Mouse (Mus musculus): ENCODE data around the gene Sesn1.

GRCm38 (mm10) chr10:41821171-41821570, 11.4 kb downstream of the Sesn1 start:
- TF ChIP-seq TCF12 (IDR thresholded peaks at IDR 0.05; ENCODE audit: insufficient read depth, poor library complexity, severe bottlenecking) = no peak
- TF ChIP-seq MAX (IDR thresholded peaks at IDR 0.05; ENCODE audit: low read depth) = no peak
- TF ChIP-seq CEBPB (IDR thresholded peaks at IDR 0.05; ENCODE audit: insufficient read depth, poor library complexity, severe bottlenecking) = no peak
- TF ChIP-seq POLR2A (IDR thresholded peaks at IDR 0.05; ENCODE audit: insufficient read length, low read depth) = no peak
- no peak for TF ChIP-seq MYOD1 (IDR thresholded peaks at IDR 0.05; ENCODE audit: control insufficient read depth in 1 of 3, insufficient read length in 2 of 3, low read depth in 2 of 3)
- no peak for TF ChIP-seq TCF3 (IDR thresholded peaks at IDR 0.05; ENCODE audit: insufficient read length, low read depth)
- no peak for TF ChIP-seq MYOG (IDR thresholded peaks at IDR 0.05; ENCODE audit: control insufficient read depth in 1 of 3, insufficient read depth in 1 of 3, insufficient read length in 2 of 3, low read depth in 2 of 3)
- TF ChIP-seq E2F4 (IDR thresholded peaks at IDR 0.05; ENCODE audit: insufficient read depth) = no peak
- TF ChIP-seq POLR2AphosphoS2 (IDR thresholded peaks at IDR 0.05; ENCODE audit: insufficient read length, low read depth) = no peak
- TF ChIP-seq USF1 (IDR thresholded peaks at IDR 0.05; ENCODE audit: low read depth) = no peak
- TF ChIP-seq SRF (IDR thresholded peaks at IDR 0.05; ENCODE audit: control insufficient read depth, insufficient read length, low read depth) = no peak

Data from myocyte (in vitro differentiated cells).